Mouse (Mus musculus) neural tube, embryonic 13.5 days (tissue): ENCODE measurements around the gene Styxl1. TPM values are rescaled to one million over a fixed set of nuclear protein-coding genes. Genes with fewer than 3 reads are reported as not detected.

Source experiments
- ATAC-seq: fragments of 200-750 bp; cut with Nextera tagmentation; 2 replicates; pipeline ENCODE4 v1.8.0; 2017; ENCODE audit warnings: low read depth, mild to moderate bottlenecking, moderate TSS enrichment, moderate library complexity
- H3K27ac ChIP-seq: fragments of 300-500 bp; sonication (generic); replicated peaks from 2 replicates; pipeline ENCODE4 v1.5.1; 2015; ENCODE audit warnings: moderate library complexity, mild to moderate bottlenecking, inconsistent platforms
- H3K27me3 ChIP-seq: fragments of 300-500 bp; sonication (generic); 2 replicates; pipeline ENCODE4 v1.6.1; 2015; ENCODE audit warnings: mild to moderate bottlenecking, inconsistent platforms
- H3K36me3 ChIP-seq: fragments of 300-500 bp; sonication (generic); 2 replicates; pipeline ENCODE4 v1.6.1; 2015; ENCODE audit warnings: mild to moderate bottlenecking, inconsistent platforms
- H3K4me1 ChIP-seq: fragments of 300-500 bp; sonication (generic); replicated peaks from 2 replicates; pipeline ENCODE4 v1.6.1; 2015; ENCODE audit warnings: inconsistent platforms
- H3K4me2 ChIP-seq: fragments of 300-500 bp; sonication (generic); 2 replicates; pipeline ENCODE4 v1.6.1; 2015; ENCODE audit warnings: inconsistent platforms, mild to moderate bottlenecking, moderate library complexity
- H3K4me3 ChIP-seq: fragments of 300-500 bp; sonication (generic); 2 replicates; pipeline ENCODE4 v1.5.1; 2015; ENCODE audit warnings: mild to moderate bottlenecking, inconsistent platforms
- H3K9ac ChIP-seq: fragments of 300-500 bp; sonication (generic); 2 replicates; pipeline ENCODE4 v1.6.1; 2015; ENCODE audit warnings: moderate library complexity, mild to moderate bottlenecking, inconsistent platforms
- H3K9me3 ChIP-seq: fragments of 300-500 bp; sonication (generic); 2 replicates; pipeline ENCODE4 v1.6.1; 2016; ENCODE audit warnings: inconsistent platforms
- WGBS: fragments of 180-500 bp; shearing (Covaris S2); methylation state at CpG from one replicate; pipeline ENCODE4 v1.1.7; 2015; 5-methylcytosine and 5-hydroxymethylcytosine counted together
- microRNA-seq: library from miRNA; unstranded; fragments of <30 nt; microRNA quantifications from one replicate; pipeline ENCODE4, GENCODE M21; 2016
- polyA plus RNA-seq: library from polyadenylated mRNA; unstranded; fragments of >200 nt; fragmentation: Nextera tagmentation; extraction: Ambion mirVana; gene quantifications from 2 replicates; pipeline ENCODE4 v1.2.1, GENCODE M21; 2015

The Styxl1 gene
- polyA plus RNA-seq, 1 experiment from 2014 or later, result not detected

GRCm38 (mm10) chr5:135703431-135703830 lies 74.8 kb downstream of the Styxl1 start:
- Histone ChIP-seq H3K4me2 (no peak overlapping the region), H3K27me3 (no peaks in the 10 kb centered on the region), H3K9me3 (no peaks in the 10 kb centered on the region), H3K9ac (no peak overlapping the region), H3K4me1 (no peaks in the 10 kb centered on the region), H3K4me3 (no peak overlapping the region), H3K27ac (no peak overlapping the region), H3K36me3 (peaks cover 62% of the 10 kb centered on the region)
- WGBS, result 95% methylated on average over 7 of the region's 7 CpGs
- no peak for ATAC-seq

- Histone ChIP-seq H3K4me1 (no peaks in the 10 kb centered on the region), H3K4me2 (no peak overlapping the region), H3K9ac (no peak overlapping the region), H3K36me3 (peaks cover 55% of the 10 kb centered on the region), H3K4me3 (no peak overlapping the region), H3K27ac (no peak overlapping the region), H3K9me3 (no peaks in the 10 kb centered on the region), H3K27me3 (no peaks in the 10 kb centered on the region)
- WGBS, result 78% methylated on average over 15 of the region's 15 CpGs
- ATAC-seq, result no peak
Measured at GRCm38 (mm10) chr5:135702682-135703192, 75.4 kb downstream of the Styxl1 start.

- Histone ChIP-seq H3K27me3 (no peaks in the 10 kb centered on the region), H3K4me3 (no peak overlapping the region), H3K9ac (no peak overlapping the region), H3K27ac (no peak overlapping the region), H3K36me3 (peaks cover 50% of the 10 kb centered on the region), H3K4me2 (no peak overlapping the region), H3K9me3 (no peaks in the 10 kb centered on the region), H3K4me1 (no peaks in the 10 kb centered on the region)
- no peak for ATAC-seq
- WGBS, result 91% methylated on average over 6 of the region's 6 CpGs
Measured at GRCm38 (mm10) chr5:135702190-135702589, 76.0 kb downstream of the Styxl1 start.

GRCm38 (mm10) chr5:135701601-135702000 lies 76.6 kb downstream of the Styxl1 start:
- H3K4me3 ChIP-seq, result no peak overlapping the region
- H3K9me3 ChIP-seq, result no peaks in the 10 kb centered on the region
- 96% methylated on average over 4 of the region's 4 CpGs for WGBS
- no peaks in the 10 kb centered on the region for H3K4me1 ChIP-seq
- ATAC-seq, result no peak
- no peak overlapping the region for H3K4me2 ChIP-seq
- H3K27me3 ChIP-seq, result no peaks in the 10 kb centered on the region
- peaks cover 44% of the 10 kb centered on the region; the same call in 1 of the 2 replicates for H3K36me3 ChIP-seq
- no peak overlapping the region for H3K9ac ChIP-seq
- H3K27ac ChIP-seq, result no peak overlapping the region

- WGBS, result 83% methylated on average over 5 of the region's 5 CpGs
- Histone ChIP-seq H3K9ac (no peak overlapping the region), H3K4me3 (no peak overlapping the region), H3K27ac (no peak overlapping the region), H3K36me3 (peaks cover 29% of the 10 kb centered on the region; the same call in 1 of the 2 replicates), H3K27me3 (no peaks in the 10 kb centered on the region), H3K9me3 (no peaks in the 10 kb centered on the region), H3K4me2 (no peak overlapping the region), H3K4me1 (no peaks in the 10 kb centered on the region)
- no peak for ATAC-seq
Measured at GRCm38 (mm10) chr5:135697711-135698111, 80.5 kb downstream of the Styxl1 start.

Small RNA genes within 50 kb of the gene (microRNA-seq; reads per million reads assigned to microRNA genes)
- not detected for gene Mir7034

Other genes with a start within 250 kb of the Styxl1 start
- gene Hip1, start 233.3 kb downstream of the Styxl1 start, polyA plus RNA-seq, result 48.3 and 48.6 TPM in 2 replicates
- gene Ccl26, start 214.8 kb downstream of the Styxl1 start, polyA plus RNA-seq, result not detected in 2 replicates
- 3.1 and 3.4 TPM in 2 replicates for gene Ccl24, start 205.3 kb downstream of the Styxl1 start, polyA plus RNA-seq
- 69.0 and 82.2 TPM in 2 replicates for gene Rhbdd2, start 145.8 kb downstream of the Styxl1 start, polyA plus RNA-seq
- 110 and 114 TPM in 2 replicates for gene Por, start 108.4 kb downstream of the Styxl1 start, polyA plus RNA-seq
- gene Tmem120a, start 33.9 kb downstream of the Styxl1 start, polyA plus RNA-seq, result 80.3 and 84.5 TPM in 2 replicates
- 607 and 633 TPM in 2 replicates for gene Mdh2, start 95 bp upstream of the Styxl1 start, polyA plus RNA-seq
- 77.2 and 85.9 TPM in 2 replicates for gene Srrm3, start 28.5 kb upstream of the Styxl1 start, polyA plus RNA-seq
- 15.8 and 19.3 TPM in 2 replicates for gene Hspb1, start 109.5 kb upstream of the Styxl1 start, polyA plus RNA-seq
- 665 and 740 TPM in 2 replicates for gene Ywhag, start 156.2 kb upstream of the Styxl1 start, polyA plus RNA-seq
- gene Ssc4d, start 196.1 kb upstream of the Styxl1 start, polyA plus RNA-seq, result 0.79 and 1.9 TPM in 2 replicates
- gene Zp3, start 201.7 kb upstream of the Styxl1 start, polyA plus RNA-seq, result 0.14 TPM in 1 of 2 replicates, not detected in the other
- 25.6 and 26.5 TPM in 2 replicates for gene Dtx2, start 216.4 kb upstream of the Styxl1 start, polyA plus RNA-seq